Mouse (Mus musculus) splenic B cell, adult 2 months (primary cell): ENCODE measurements around the gene Aim2.
A peak's percentile ranks its signal among the peaks of the same experiment; 100 is the strongest.

ENCODE experiments used
- DNase-seq: peaks from one replicate; pipeline ENCODE4 v3.0.0-alpha.2; 2011; ENCODE audit warnings: low read depth, low spot score
- H3K27me3 ChIP-seq: 2 replicates; pipeline ENCODE4 v1.6.1; 2012; ENCODE audit warnings: mild to moderate bottlenecking, low read length, moderate library complexity, mixed read lengths; ENCODE audit not compliant: control insufficient read depth, poor library complexity, insufficient read depth, severe bottlenecking
- H3K36me3 ChIP-seq: 2 replicates; pipeline ENCODE4 v1.6.1; 2012; ENCODE audit warnings: mild to moderate bottlenecking, low read length, moderate library complexity, mixed read lengths; ENCODE audit not compliant: control insufficient read depth, poor library complexity, insufficient read depth, severe bottlenecking

The Aim2 gene

GRCm38 (mm10) chr1:173333312-173334253 is 17.1 kb upstream of the Aim2 start, which contains the start of gene Ackr1:
Gene Ackr1, minus strand, starts transcription at chr1:173333750.
- H3K27me3 ChIP-seq, result no peaks in the 10 kb centered on the region
- no peaks in the 10 kb centered on the region for H3K36me3 ChIP-seq
- DNase-seq, result no peak

GRCm38 (mm10) chr1:173335903-173336302 is 14.8 kb upstream of the Aim2 start:
- no peaks in the 10 kb centered on the region for H3K27me3 ChIP-seq
- no peaks in the 10 kb centered on the region for H3K36me3 ChIP-seq
- DNase-seq, result no peak

- no peak for DNase-seq
- no peaks in the 10 kb centered on the region for H3K27me3 ChIP-seq
- no peaks in the 10 kb centered on the region for H3K36me3 ChIP-seq
Observed at GRCm38 (mm10) chr1:173337008-173337407, 13.7 kb upstream of the Aim2 start.

GRCm38 (mm10) chr1:173339543-173339942 is 11.1 kb upstream of the Aim2 start:
- DNase-seq, result peak; percentile 75
- no peaks in the 10 kb centered on the region for H3K36me3 ChIP-seq

GRCm38 (mm10) chr1:173342425-173342824 is 8.3 kb upstream of the Aim2 start:
- no peaks in the 10 kb centered on the region for H3K36me3 ChIP-seq
- no peak for DNase-seq
- no peaks in the 10 kb centered on the region for H3K27me3 ChIP-seq

More at GRCm38 (mm10) chr1:173339543-173339942, 11.1 kb upstream of the Aim2 start:
- H3K27me3 ChIP-seq, result no peaks in the 10 kb centered on the region

- no peak for DNase-seq
- Histone ChIP-seq H3K36me3 (no peaks in the 10 kb centered on the region), H3K27me3 (no peaks in the 10 kb centered on the region)
Observed at GRCm38 (mm10) chr1:173343934-173344333, 6.7 kb upstream of the Aim2 start.

GRCm38 (mm10) chr1:173345112-173345511 is 5.6 kb upstream of the Aim2 start:
- no peak for DNase-seq
- H3K27me3 ChIP-seq, result no peaks in the 10 kb centered on the region
- H3K36me3 ChIP-seq, result no peaks in the 10 kb centered on the region

- Histone ChIP-seq H3K36me3 (no peaks in the 10 kb centered on the region), H3K27me3 (no peaks in the 10 kb centered on the region)
- DNase-seq, result no peak
Observed at GRCm38 (mm10) chr1:173348527-173348926, 2.2 kb upstream of the Aim2 start.

- no peaks in the 10 kb centered on the region for H3K36me3 ChIP-seq
- no peak for DNase-seq
- H3K27me3 ChIP-seq, result no peaks in the 10 kb centered on the region
Observed at GRCm38 (mm10) chr1:173349192-173349591, 1.5 kb upstream of the Aim2 start.

GRCm38 (mm10) chr1:173349946-173350345 is 733 bp upstream of the Aim2 start:
- Histone ChIP-seq H3K27me3 (no peaks in the 10 kb centered on the region), H3K36me3 (no peaks in the 10 kb centered on the region)
- peak; percentile 75 for DNase-seq

- no peaks in the 10 kb centered on the region for H3K36me3 ChIP-seq
- H3K27me3 ChIP-seq, result no peaks in the 10 kb centered on the region
- no peak for DNase-seq
Observed at GRCm38 (mm10) chr1:173355107-173355846, 4.6 kb downstream of the Aim2 start.

GRCm38 (mm10) chr1:173356699-173357098 is 6.0 kb downstream of the Aim2 start:
- H3K27me3 ChIP-seq, result no peaks in the 10 kb centered on the region
- H3K36me3 ChIP-seq, result no peaks in the 10 kb centered on the region
- no peak for DNase-seq

- DNase-seq, result no peak
- no peaks in the 10 kb centered on the region for H3K36me3 ChIP-seq
- no peaks in the 10 kb centered on the region for H3K27me3 ChIP-seq
Observed at GRCm38 (mm10) chr1:173357799-173358198, 7.1 kb downstream of the Aim2 start.

GRCm38 (mm10) chr1:173359590-173360290 is 9.1 kb downstream of the Aim2 start:
- Histone ChIP-seq H3K36me3 (no peaks in the 10 kb centered on the region), H3K27me3 (no peaks in the 10 kb centered on the region)
- no peak for DNase-seq
